Mouse (Mus musculus): ENCODE results near the gene Tnfaip8l2. TPM values are rescaled to one million over a fixed set of nuclear protein-coding genes. Genes with fewer than 3 reads are reported as not detected.
A peak's percentile ranks its signal among the peaks of the same experiment; 100 is the strongest.
"Not testable (repeated sequence)": the region's sequence is repeated elsewhere in the genome, so short reads cannot be mapped to it uniquely, and the experiment has no call there.

The Tnfaip8l2 gene
- total RNA-seq, 2 experiments from 2014 or later = 2.1 to 3.1 TPM

DNA sequence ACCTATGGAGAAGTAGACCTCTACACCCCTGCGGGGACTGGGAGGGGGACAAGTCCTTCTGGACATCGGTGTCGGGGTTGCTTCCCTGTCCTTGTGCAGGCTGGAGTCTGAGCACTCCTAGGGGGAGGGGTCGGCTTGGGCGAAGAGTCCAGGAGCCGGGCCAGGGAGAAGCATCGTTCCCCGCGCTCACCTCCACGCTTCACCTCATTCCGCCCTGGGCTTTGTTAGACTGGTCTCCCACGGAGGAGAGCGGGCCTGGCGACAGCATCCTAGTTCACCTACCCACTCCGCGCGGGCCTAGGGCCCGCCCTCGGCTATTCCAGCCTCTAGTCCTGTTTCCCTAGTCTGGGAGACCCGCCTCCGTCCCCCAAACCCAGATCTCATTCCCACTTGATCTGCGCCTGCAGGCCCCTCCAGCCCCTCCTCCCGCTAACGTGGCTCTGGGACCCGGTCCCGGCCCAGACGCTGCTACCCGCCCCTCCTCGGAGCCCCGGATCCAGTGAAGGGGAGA lies 18.9 kb upstream of the Tnfaip8l2 start:
- no peak for DNase-seq (ENCODE audit: extremely low spot score in 1 of 2, low spot score in 1 of 2)

DNA sequence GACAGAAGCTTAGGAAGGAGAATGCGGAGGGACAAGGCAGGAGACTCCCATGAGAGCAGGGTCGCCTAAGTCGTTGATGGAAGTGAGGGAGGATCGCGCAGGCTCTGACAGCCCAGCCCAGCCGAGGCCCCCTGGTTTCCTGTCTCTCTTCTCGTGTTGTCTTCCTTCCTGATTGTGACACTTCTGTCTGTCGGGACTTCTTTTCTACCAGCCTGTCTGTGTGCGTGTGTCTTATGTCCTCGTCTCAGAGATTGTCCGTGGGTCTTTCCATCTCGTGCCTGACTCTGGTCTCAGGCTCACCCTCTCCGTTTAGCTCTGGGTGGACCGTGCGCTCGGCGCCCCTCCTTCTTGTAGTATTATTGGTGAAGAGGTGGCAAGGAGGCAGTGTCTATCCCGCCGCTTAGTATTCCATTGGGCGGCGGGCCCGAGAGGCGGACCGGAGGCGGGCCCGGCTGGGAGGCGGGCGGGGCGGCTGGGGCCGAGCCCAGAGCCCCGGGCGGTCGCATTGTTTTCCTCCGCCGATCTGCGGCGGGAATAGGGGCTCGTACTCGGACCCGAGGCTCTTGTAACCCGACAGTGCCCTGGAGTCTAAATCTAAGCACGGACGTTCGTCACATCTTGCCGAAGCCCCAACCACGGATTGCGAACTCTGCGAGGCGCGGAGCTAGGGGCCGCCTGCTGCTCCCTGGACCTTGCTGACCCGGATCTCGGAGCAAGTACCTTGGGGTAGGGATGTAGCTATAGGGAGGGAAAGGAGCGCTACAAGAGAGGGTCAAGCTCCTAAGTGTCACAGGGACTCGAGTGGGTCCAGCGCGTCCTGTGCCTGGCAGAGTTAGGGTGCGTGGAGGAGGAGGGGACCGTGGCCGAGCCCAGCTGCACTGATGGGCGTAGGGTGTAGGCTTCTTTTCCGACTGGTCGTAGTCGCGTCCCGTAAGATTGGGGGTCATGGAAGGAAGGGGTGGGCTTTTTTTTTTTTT lies 18.1 kb upstream of the Tnfaip8l2 start, which contains the start of gene Sema6c:
TSS of gene Sema6c (plus strand) at position 471 of the 977 bp plus-strand sequence.
- DNase-seq (ENCODE audit: extremely low spot score in 1 of 2, low spot score in 1 of 2) = peak; percentile 75

GRCm38 (mm10) chr3:95159511-95159986 lies 17.4 kb upstream of the Tnfaip8l2 start:
- no peak for DNase-seq (ENCODE audit: extremely low spot score in 1 of 2, low spot score in 1 of 2)

- peak in 1 of 2 experiments; percentile 59 for DNase-seq (ENCODE audit: extremely low spot score in 1 of 2, low spot score in 1 of 2)
Measured at GRCm38 (mm10) chr3:95153874-95154273, 11.7 kb upstream of the Tnfaip8l2 start.

- DNase-seq (ENCODE audit: extremely low spot score in 1 of 2, low spot score in 1 of 2) = no peak
Measured at GRCm38 (mm10) chr3:95147924-95148323, 5.8 kb upstream of the Tnfaip8l2 start.

DNA sequence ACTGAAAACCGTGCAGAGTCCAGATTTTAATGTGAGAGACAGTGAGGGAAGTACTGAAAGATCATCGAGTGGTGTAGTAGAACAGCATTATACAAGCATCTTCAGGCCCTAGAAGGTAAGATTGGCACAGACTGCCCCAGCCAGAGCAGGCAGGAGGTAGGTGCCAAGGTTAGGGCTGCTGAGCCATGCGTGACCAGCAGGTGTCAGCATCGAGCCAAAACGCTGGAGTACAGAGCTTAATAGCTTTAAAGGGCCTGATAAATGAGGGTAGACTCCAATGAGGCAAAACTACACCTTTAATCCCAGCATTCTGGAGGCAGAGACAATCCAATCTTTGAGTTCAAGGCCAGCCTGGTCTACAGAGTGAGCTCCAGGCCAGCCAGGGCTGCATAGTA lies 454 bp upstream of the Tnfaip8l2 start:
- DNase-seq (ENCODE audit: extremely low spot score in 1 of 2, low spot score in 1 of 2) = peak; percentile 75 to 95

- no peak for DNase-seq (ENCODE audit: extremely low spot score in 1 of 2, low spot score in 1 of 2)
Measured at GRCm38 (mm10) chr3:95141474-95141873, 686 bp downstream of the Tnfaip8l2 start.

GRCm38 (mm10) chr3:95140795-95141194 lies 1.4 kb downstream of the Tnfaip8l2 start:
- no peak for DNase-seq (ENCODE audit: extremely low spot score in 1 of 2, low spot score in 1 of 2)

DNA sequence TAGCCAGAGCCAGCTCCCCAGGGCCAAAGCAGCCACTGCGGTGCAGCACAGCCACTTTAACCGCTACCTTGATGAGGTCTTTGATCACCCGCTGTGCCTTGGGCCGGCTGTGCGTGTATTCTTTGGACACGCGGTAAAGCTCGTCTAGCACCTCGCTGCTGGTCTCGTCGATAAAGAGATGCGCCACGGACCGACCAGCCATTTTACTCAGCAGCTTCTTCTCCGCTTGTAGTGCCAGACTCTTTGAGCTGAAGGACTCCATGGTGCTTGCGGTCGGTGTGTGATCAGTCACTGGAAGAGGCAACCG lies 1.9 kb downstream of the Tnfaip8l2 start:
- DNase-seq (ENCODE audit: extremely low spot score in 1 of 2, low spot score in 1 of 2) = no peak

DNA sequence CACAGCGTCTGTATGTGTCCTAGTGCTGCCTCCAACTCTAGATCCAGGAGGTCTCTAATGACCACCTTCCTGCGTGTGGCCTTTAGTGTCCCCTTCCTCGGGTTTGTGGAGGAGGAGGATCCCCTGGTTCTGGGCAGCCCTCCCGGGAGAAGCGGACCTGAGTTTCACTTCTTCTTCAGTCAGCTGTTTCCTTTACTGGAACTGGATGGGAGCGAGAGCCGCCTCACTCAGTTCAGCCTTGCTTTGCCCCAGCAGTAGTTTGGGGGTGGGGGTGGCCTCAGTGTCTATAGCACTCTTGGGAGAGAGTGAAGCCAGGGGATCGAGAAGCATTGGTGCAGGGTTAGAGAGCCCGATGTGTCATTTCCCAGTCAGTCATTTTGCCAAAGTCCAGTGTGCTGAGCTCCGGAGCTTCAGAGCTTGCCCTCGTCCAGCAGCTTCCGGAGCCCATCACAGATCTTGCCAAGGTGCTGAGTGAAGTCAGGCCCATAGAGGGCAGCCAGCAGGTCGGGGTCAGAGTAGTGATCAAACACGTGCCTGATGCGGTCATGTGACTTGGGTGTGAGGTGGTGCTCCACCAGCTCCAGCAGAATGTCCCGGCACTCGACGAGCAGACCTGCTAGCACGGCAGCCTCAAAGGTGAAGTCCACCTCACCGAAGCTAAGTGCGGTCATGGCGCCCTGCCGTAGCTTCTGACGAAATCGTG lies 2.4 kb downstream of the Tnfaip8l2 start:
- DNase-seq (ENCODE audit: extremely low spot score in 1 of 2, low spot score in 1 of 2) = no peak

- no peak for DNase-seq (ENCODE audit: extremely low spot score in 1 of 2, low spot score in 1 of 2)
Measured at GRCm38 (mm10) chr3:95136336-95136735, 5.8 kb downstream of the Tnfaip8l2 start.

DNA sequence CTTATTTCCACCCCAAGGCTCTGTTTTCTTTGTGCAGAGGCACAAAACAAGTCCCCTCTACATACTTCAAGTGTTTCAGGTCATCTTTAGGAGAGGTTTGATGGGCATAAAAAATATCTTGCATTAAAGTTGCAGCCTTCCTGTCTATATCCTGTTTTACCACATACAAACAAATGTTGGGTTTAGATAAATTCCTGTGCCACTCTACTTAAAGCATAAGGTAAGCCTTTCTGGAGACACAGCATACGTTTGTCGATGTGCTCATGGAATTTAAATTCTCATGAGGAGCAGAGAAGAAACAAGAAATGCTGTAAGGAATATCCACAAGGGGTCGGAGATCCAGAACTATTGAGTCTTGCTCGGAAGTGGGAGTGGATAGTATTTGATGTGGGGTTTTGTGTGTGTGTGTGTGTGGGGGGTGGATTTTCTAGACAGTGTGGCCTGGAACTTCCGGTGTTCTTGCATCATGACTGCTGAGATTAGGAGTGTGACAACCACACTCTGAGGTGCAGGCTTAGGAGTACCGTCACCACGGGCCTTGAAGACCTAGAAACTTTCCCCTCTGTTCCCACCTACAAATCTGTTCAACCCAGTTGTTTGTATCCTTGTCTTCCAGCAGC lies 6.6 kb downstream of the Tnfaip8l2 start:
- DNase-seq (ENCODE audit: extremely low spot score in 1 of 2, low spot score in 1 of 2) = no peak

DNA sequence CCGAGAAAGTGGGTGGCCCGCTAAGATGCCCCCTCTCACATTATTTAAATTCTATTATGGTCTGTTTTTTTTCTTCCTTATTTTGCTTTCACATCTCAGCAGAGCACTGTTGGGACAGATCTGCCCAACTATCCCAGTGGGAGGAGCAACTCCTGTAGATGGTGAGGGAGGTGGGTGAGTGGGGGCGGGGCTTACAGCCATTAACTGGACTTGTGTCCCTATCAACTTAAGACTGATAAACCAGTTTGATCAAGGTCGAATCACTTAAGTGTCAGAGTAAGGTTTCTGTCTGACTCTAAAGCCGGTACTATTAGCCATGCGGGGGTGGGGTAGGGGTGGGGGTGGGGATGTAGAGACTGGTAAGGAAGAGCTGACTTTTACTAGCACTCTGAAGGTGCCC lies 7.1 kb downstream of the Tnfaip8l2 start:
- peak in 1 of 2 experiments; percentile 40 for DNase-seq (ENCODE audit: extremely low spot score in 1 of 2, low spot score in 1 of 2)

DNA sequence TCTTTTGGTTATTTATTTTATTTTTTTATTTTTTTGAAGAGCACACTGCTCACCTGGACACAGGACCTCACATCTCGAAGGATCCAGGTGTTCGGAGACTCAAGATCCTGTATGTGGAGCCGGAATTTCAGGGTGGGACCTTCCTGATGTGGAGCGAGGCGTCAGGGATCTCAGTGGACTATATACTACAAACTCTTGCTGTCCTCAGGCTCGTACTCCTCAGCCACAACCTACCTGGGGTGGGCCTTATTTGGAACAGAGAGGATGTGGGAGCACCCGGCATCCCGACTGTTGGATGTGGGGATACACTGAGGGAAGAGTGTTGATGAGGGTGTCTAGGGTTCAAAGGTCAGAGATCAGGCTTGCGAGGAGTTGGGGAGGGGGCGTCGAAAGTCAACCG lies 8.0 kb downstream of the Tnfaip8l2 start:
- not testable (repeated sequence) for DNase-seq (ENCODE audit: extremely low spot score in 1 of 2, low spot score in 1 of 2)

GRCm38 (mm10) chr3:95133680-95134101 lies 8.5 kb downstream of the Tnfaip8l2 start, which contains the start of the genes Scnm1 and Lysmd1:
Gene Scnm1 (minus strand): TSS chr3:95134011.
Gene Lysmd1 (plus strand): TSS chr3:95134088.
- DNase-seq (ENCODE audit: extremely low spot score in 1 of 2, low spot score in 1 of 2) = peak; percentile 68 to 70

DNA sequence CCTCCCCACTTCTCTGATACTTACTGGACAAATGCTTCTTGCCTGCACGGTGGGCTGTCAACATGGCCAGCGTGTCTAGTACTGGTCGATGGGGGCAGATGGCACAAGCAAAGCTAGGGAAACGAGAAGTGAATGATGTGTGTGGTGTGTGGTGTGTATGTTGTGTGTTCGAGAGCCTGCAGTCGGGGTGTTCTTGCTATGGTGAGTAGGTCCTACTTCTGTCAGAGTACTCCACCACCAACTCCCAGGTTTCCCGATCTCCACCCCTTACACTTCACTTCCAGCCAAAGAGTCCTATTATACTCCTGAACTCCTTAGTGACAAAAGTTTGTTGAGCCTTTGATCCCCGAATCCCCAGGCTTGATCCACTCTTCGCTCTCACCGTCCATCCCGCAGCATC lies 9.0 kb downstream of the Tnfaip8l2 start:
- no peak for DNase-seq (ENCODE audit: extremely low spot score in 1 of 2, low spot score in 1 of 2)

GRCm38 (mm10) chr3:95132389-95132788 lies 9.8 kb downstream of the Tnfaip8l2 start:
- DNase-seq (ENCODE audit: extremely low spot score in 1 of 2, low spot score in 1 of 2) = not testable (repeated sequence)

DNA sequence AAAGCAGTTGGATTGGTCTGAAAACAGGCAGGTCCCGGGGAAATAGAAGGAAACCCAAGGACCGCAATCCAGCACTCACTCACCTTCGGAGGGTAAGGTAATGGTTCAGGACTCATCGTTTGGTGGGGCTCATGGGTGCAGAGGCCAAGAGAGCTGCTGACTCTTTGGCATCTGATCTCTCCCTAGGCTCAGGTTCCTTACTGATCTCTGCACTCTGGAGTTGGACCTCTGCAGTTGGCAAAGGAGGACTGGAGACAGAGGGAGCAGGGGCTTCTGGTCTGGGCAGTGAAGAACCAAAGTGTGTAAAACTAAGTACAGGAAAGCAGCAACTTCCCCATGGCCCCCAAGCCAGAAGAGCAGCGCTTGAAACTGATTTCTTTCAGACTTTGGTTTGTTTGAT lies 12.1 kb downstream of the Tnfaip8l2 start:
- no peak for DNase-seq (ENCODE audit: extremely low spot score in 1 of 2, low spot score in 1 of 2)

DNA sequence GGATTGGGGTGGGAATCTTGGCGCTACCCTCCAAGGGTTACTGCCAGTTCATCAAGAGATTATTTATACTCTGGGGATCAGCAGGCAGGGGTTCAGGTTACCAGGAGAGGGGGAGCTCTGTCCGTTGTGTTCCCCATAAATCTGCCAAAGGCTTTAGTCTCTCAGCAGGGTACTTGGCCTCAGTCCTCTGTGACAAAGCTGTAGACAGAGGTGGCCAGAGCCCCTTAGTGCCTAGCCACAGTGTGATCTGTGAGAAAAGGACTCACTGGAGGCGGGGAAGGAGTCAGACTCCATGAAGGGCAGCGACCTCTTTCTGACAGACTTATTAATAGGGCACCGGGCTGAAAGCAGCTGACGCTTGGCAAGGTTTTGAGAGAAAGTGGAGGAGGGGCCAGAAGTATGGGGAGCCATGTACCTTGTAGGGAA lies 12.9 kb downstream of the Tnfaip8l2 start:
- no peak for DNase-seq (ENCODE audit: extremely low spot score in 1 of 2, low spot score in 1 of 2)

GRCm38 (mm10) chr3:95124972-95125371 lies 17.2 kb downstream of the Tnfaip8l2 start:
- peak in 1 of 2 experiments; percentile 45 for DNase-seq (ENCODE audit: extremely low spot score in 1 of 2, low spot score in 1 of 2)

Data from layer of hippocampus, postnatal 25 days (tissue).